Mouse (Mus musculus) MEL-GATA-1-ER (cell line): Measurements from ENCODE around the gene Abcd3.
A peak's percentile ranks its signal among the peaks of the same experiment; 100 is the strongest.
"Not testable (repeated sequence)": the region's sequence is repeated elsewhere in the genome, so short reads cannot be mapped to it uniquely, and the experiment has no call there.

Experiments
- DNase-seq: peaks from one replicate; pipeline ENCODE4 v3.0.0-alpha.2; 2012; ENCODE audit warnings: low read depth; ENCODE audit errors: extremely low read depth

Abcd3 gene

GRCm38 (mm10) chr3:121818736-121819396 is 3.8 kb upstream of the Abcd3 start:
- peak; percentile 21 for DNase-seq

GRCm38 (mm10) chr3:121815549-121816235 is 590 bp upstream of the Abcd3 start:
- peak; percentile 58 for DNase-seq

GRCm38 (mm10) chr3:121814413-121814864 is 663 bp downstream of the Abcd3 start:
- peak; percentile 41 for DNase-seq

DNA sequence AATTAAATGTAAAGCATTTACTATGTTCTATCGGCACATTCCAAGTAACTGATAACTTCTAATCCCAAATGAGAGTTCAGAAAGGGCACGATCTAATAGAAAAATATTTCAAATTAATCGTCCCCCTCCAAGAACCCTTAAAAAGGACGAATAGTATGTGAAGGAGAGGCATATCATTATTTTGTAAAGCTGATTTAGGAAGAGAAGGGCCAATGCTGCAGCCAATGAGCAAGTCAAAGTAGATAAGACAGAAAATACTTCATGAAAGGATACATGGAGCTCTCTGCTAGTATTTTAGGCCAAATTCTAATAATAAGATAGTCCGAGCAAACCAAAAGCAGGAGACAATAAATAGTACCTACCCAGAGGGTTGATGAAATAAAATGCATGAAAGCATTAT is 1.3 kb downstream of the Abcd3 start:
- peak; percentile 49 for DNase-seq

- DNase-seq: no peak
These were observed 6.9 kb downstream of the Abcd3 start for GRCm38 (mm10) chr3:121808246-121808645.

DNA sequence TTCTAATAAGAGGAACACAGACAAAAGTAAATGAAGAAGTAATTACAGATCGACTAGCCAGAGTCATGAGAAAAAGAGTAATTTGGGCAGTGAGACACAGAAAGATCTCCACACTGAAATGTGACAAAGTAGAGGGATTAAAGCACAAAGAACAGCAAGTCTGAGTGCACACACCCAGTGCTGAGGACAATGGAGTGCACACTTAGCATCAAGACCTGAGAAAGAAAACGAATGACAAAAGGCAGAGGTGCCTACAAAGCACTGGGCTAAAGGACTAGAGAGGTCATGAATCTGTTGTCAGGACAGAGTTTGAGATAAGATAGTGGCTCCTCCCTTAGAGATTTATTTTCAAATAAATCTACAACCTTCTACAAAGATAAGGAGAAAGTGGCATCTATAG is 20.9 kb downstream of the Abcd3 start:
- no peak for DNase-seq

- no peak for DNase-seq
These were observed 22.9 kb downstream of the Abcd3 start for GRCm38 (mm10) chr3:121792246-121792645.

DNA sequence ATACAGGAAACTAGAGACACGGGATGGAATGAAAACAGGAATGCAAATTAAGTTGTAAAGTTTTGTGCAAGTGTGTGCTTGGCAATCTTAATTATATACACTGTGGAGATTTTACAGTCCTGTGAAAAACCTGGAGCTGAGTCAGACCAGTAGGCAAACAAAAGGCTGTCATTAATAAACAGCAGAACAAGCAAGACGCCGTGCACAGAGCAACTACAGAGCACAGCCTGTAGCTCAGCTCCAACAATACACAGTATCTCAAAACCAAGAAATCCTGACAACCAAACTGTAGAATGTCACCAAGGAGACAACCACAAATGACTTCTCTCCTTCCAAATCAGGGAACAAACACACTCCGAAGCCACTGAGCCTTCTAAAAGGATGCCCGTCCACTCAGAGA is 24.7 kb downstream of the Abcd3 start:
- no peak for DNase-seq

GRCm38 (mm10) chr3:121789790-121790189 is 25.3 kb downstream of the Abcd3 start:
- no peak for DNase-seq

- DNase-seq: no peak
These were observed 32.1 kb downstream of the Abcd3 start for GRCm38 (mm10) chr3:121783020-121783419.

GRCm38 (mm10) chr3:121777943-121778342 is 37.2 kb downstream of the Abcd3 start:
- no peak for DNase-seq

DNA sequence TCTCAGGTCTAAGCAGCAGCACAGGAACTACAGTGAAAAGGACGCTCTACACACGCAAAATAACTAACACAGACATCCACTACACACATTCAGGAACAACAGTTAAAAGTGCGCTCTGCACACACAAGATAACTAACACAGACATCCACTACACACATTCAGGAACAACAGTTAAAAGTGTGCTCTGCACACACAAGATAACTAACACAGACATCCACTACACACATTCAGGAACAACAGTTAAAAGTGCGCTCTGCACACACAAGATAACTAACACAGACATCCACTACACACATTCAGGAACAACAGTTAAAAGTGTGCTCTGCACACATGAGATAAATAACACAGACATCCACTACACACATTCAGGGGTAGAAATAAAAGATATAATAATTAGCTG is 41.8 kb downstream of the Abcd3 start:
- not testable (repeated sequence) for DNase-seq

- DNase-seq: no peak
These were observed 46.3 kb downstream of the Abcd3 start for GRCm38 (mm10) chr3:121768770-121769169.

- DNase-seq: peak; percentile 85
These were observed 48.3 kb downstream of the Abcd3 start for GRCm38 (mm10) chr3:121766818-121767217.

DNA sequence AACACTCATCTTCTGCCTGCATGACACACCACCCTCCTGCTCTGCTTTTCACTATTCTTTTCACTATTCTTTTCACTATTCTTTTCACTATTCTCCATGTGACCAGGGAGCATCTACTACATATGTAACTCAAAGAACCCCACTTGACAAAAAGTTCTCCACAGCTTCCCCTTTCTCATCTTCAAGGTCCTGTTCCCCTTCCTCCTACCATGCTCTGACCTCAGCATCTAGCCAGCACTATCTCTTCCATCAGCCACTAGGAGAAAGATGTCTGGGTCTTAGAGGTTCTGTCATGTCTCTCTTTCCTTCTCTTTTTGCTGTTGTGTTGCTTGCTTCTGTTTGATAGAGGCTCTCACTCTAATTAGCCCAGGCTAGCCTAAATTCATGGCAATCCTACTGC is 49.1 kb downstream of the Abcd3 start:
- peak; percentile 33 for DNase-seq

GRCm38 (mm10) chr3:121762056-121762852 is 52.8 kb downstream of the Abcd3 start:
- peak; percentile 20 for DNase-seq

- no peak for DNase-seq
These were observed 56.7 kb downstream of the Abcd3 start for GRCm38 (mm10) chr3:121758373-121758772.

GRCm38 (mm10) chr3:121755152-121755551 is 60.0 kb downstream of the Abcd3 start:
- DNase-seq: peak; percentile 32

DNA sequence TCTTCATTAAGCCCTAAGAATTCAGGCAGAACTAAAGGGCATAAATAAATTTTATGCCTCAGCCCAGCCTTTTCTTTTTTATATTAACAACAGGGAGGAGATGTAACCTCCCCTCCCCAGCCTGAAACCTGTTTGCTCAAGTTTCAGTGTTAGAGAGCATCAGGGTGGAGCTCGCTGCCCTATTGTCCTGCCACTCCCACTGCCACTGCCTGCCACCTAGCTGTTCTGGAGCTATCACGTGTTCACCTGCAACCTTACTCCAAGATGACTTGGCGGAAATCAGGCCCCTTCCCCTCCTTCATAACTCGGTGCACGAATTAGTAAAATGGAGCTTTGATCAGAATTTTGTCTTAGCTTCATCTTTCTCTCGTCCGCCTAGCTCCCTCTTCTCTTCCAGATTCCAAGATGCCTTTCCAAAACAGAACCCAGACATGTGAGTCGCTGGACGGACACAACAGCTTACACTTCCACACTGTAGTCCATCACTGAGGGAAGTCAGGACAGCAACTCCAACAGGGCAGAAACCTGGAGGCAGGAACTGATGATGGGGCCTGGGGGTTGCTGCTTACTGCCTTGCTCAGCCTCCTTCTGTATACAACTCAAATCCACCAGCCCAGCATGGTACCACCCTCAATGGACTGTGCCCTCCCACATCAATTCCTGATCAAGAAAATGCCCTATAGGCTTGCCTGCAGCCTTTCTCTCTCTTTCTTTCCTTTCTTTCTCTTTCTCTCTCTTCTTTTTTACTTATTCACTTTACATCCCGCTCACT is 60.6 kb downstream of the Abcd3 start:
- not testable (repeated sequence) for DNase-seq

- not testable (repeated sequence) for DNase-seq
These were observed 73.8 kb downstream of the Abcd3 start for GRCm38 (mm10) chr3:121741186-121741848.
